Mouse (Mus musculus): Measurements from ENCODE around the gene Dnajc27.

DNA sequence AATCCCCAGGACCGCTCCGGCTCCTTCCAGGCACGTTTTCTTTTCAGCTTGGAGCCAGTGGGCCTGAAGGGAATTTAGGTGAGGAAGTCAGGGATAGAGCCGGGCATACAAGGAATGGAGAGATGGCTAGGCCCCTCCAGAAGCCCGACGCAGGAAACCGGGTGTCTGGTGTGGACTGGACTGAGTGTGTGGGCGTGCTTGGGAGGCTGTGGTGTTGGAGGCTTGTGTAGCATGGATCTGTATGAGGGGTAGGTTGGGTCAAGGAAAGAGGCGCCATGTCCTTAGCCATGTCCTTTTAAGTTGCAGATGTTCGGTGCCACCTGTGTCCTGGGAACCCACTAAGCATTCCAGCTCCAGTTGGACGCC lies 51.4 kb downstream of the Dnajc27 start:
- TF ChIP-seq POLR2A (IDR thresholded peaks at IDR 0.05; ENCODE audit: low read depth, low read length) (no peak), CTCF (IDR thresholded peaks at IDR 0.05; ENCODE audit: extremely low read depth, insufficient read depth, insufficient read length, insufficient replicate concordance) (no peak)
